Mouse (Mus musculus): ENCODE data around the gene Srd5a3.
A peak's percentile ranks its signal among the peaks of the same experiment; 100 is the strongest.

- TF ChIP-seq POLR2A (IDR thresholded peaks at IDR 0.05; ENCODE audit: insufficient read depth, low read depth, low read length) (peak; percentile 86), CTCF (IDR thresholded peaks at IDR 0.05) (no peak)
Observed at GRCm38 (mm10) chr5:76183750-76184261, 43.7 kb downstream of the Srd5a3 start, which contains the start of gene Tmem165.
